Mouse (Mus musculus): ENCODE data around the gene Clec4e.

GRCm38 (mm10) chr6:123308033-123308432 is 18.4 kb upstream of the Clec4e start, which contains the start of gene Vmn2r19:
- TF ChIP-seq CTCF (IDR thresholded peaks at IDR 0.05; ENCODE audit: low read depth, low read length) (no peak), POLR2AphosphoS5 (IDR thresholded peaks at IDR 0.05; ENCODE audit: insufficient replicate concordance, low read depth, low read length) (no peak)

All from G1E (cell line).